Mouse (Mus musculus) heart, adult 2 months (tissue): Measurements from ENCODE around the gene Itga3.

Experiments used
- CTCF ChIP-seq: fragments of 200-600 bp; IDR thresholded peaks from 2 replicates; pipeline ENCODE4 v1.8.1; 2022; ENCODE audit warnings: antibody characterized with exemption, mild to moderate bottlenecking, moderate library complexity
- POLR2A ChIP-seq: fragments of 200-500 bp; IDR thresholded peaks from 2 replicates; pipeline ENCODE4 v1.6.1; 2011; ENCODE audit warnings: mild to moderate bottlenecking, low read depth, low read length, control low read depth; ENCODE audit not compliant: insufficient read depth

DNA sequence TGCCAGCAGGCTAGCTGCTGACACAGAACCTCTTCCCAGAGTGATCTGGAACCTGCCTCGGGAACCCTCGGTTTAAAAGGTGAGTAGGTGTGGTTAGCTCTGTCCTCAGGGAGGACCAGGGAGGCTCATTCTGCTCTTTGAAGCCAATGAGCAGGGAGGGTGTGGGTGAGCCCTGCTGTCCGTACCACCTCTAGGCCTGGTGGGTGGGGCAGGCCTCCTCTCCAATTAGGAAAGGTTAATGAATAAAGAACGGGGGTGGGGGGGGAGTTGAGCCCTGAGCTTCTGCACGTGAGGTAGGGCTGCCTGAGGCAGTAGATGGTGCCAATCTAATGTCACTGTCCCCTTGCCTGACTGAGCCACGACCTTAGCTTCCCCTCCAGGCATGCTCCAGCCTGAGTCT lies 43.7 kb downstream of the Itga3 start:
- TF ChIP-seq POLR2A (no peak), CTCF (no peak)
